Mouse (Mus musculus): ENCODE measurements at regions not wholly inside any gene's neighbourhood (a gene's known extent, or its start where the extent isn't known, plus 50 kb on each side); places are given as distances from the start of the nearest gene placed in this dataset.

DNA sequence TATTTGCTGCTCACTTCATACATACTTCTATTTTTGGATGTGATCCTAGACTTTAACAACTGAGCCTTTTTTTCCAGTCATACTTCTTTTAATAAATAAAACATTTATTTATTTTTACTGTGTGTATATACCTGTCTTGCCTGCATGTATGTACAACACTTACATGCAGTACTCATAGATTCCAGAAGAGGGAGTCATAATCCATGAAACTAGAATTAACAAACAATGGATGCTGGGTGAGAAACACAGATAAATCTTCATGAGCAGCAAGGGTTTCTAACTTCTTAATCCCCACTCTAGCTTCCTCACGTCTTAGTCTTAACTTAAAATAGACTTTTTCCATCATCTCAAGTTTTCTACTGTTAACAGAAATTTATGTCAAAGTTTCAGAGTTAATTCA is 1253.7 kb upstream of the Nr2f1 start:
- Histone ChIP-seq H3K4me1 (ENCODE audit: control insufficient read depth, insufficient read depth, low read length) (no peaks in the 10 kb centered on the region), H3K4me2 (ENCODE audit: low read depth, low read length) (no peak overlapping the region), H3K9ac (ENCODE audit: low read depth, low read length) (no peak overlapping the region), H3K27me3 (replicated peaks; ENCODE audit: control insufficient read depth, insufficient read depth, low read length) (no peaks in the 10 kb centered on the region), H3K9me3 (ENCODE audit: control insufficient read depth, low read length) (no peaks in the 10 kb centered on the region), H3K36me3 (ENCODE audit: control insufficient read depth, insufficient read depth, low read length) (no peaks in the 10 kb centered on the region), H3K27ac (replicated peaks; ENCODE audit: low read depth, low read length) (no peak overlapping the region), H3K4me3 (ENCODE audit: low read depth, low read length) (no peak overlapping the region)
- DNase-seq (ENCODE audit: low spot score) (no peak), ATAC-seq (ENCODE audit: low read depth) (no peak)
- WGBS, result 84% methylated on average over 1 of the region's 1 CpGs

DNA sequence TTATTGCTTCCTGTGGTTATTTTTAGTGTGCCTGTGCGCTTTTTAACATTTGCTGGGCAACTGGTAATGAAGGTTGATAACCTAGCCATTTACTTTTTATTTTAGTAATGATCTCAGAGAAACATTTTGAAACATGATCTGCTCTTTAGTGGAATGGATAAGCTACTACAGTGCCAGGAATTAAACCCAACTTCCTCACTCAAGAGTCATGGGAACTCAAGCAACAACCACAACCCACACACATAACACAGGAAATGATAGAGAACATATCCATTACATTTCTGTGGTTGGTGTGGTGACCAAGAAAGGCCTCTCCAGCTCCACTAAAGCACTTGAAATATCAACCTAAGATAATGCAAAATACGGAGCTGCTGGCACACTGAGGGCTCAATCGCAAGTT is 1243.6 kb upstream of the Nr2f1 start:
- Histone ChIP-seq H3K4me2 (ENCODE audit: low read depth, low read length) (no peak overlapping the region), H3K27me3 (replicated peaks; ENCODE audit: control insufficient read depth, insufficient read depth, low read length) (no peaks in the 10 kb centered on the region; the same call in 1 of the 2 replicates), H3K9me3 (ENCODE audit: control insufficient read depth, low read length) (no peaks in the 10 kb centered on the region), H3K27ac (replicated peaks; ENCODE audit: low read depth, low read length) (no peak overlapping the region), H3K36me3 (ENCODE audit: control insufficient read depth, insufficient read depth, low read length) (no peaks in the 10 kb centered on the region), H3K9ac (ENCODE audit: low read depth, low read length) (no peak overlapping the region), H3K4me3 (ENCODE audit: low read depth, low read length) (no peak overlapping the region), H3K4me1 (ENCODE audit: control insufficient read depth, insufficient read depth, low read length) (no peaks in the 10 kb centered on the region)
- peak; percentile 82 for DNase-seq (ENCODE audit: low spot score)
- ATAC-seq (ENCODE audit: low read depth), result peak; percentile 85
- WGBS, result 60% methylated on average over 3 of the region's 3 CpGs

DNA sequence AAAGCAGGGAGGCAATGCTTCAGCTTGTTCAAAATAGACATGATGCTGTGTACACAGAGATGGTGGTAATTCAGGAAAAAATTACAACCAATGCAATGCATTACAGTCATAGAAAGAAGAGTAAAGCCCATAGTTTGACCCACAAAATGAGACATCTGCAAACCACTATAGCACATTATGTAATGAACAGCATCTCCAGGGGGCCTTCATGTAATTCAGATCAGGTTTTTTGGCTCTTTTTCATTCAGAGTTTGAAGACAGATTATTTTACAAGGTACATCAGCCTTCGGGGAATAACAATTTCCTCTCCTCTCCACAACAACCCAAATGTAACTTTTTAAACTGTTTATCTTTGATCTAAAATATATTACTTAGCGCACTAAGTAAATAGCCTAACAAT is 1243.1 kb upstream of the Nr2f1 start:
- no peaks in the 10 kb centered on the region; the same call in 1 of the 2 replicates for H3K27me3 ChIP-seq (replicated peaks; ENCODE audit: control insufficient read depth, insufficient read depth, low read length)
- no peak overlapping the region for H3K9ac ChIP-seq (ENCODE audit: low read depth, low read length)
- H3K36me3 ChIP-seq (ENCODE audit: control insufficient read depth, insufficient read depth, low read length), result no peaks in the 10 kb centered on the region
- peak; percentile 67; the same call in 1 of the 2 replicates for ATAC-seq (ENCODE audit: low read depth)
- H3K9me3 ChIP-seq (ENCODE audit: control insufficient read depth, low read length), result no peaks in the 10 kb centered on the region
- 33% methylated on average over 2 of the region's 2 CpGs for WGBS
- DNase-seq (ENCODE audit: low spot score), result peak; percentile 78
- no peaks in the 10 kb centered on the region for H3K4me1 ChIP-seq (ENCODE audit: control insufficient read depth, insufficient read depth, low read length)
- no peak overlapping the region for H3K4me3 ChIP-seq (ENCODE audit: low read depth, low read length)
- H3K4me2 ChIP-seq (ENCODE audit: low read depth, low read length), result no peak overlapping the region
- no peak overlapping the region for H3K27ac ChIP-seq (replicated peaks; ENCODE audit: low read depth, low read length)

DNA sequence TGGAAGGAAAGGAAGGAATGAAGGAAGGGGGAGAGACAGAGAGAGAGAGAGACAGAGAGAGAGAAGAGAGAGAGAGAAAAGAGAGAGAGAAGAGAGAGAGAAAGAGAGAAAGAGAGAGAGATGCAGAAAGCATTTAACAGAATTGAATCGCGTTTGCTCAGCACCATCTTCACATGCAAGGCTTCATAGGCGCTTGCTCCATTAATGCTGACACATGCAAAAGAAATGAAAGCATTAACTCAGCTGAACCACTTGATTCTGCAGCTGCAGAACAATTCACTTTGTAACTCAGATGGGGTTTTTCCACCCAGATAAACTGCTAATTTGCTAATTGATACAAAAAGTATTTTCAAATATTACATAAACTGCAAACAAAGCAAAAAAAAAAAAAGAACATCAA is 1231.9 kb upstream of the Nr2f1 start:
- H3K9ac ChIP-seq (ENCODE audit: low read depth, low read length), result no peak overlapping the region
- no peaks in the 10 kb centered on the region for H3K36me3 ChIP-seq (ENCODE audit: control insufficient read depth, insufficient read depth, low read length)
- H3K27ac ChIP-seq (replicated peaks; ENCODE audit: low read depth, low read length), result no peak overlapping the region
- ATAC-seq (ENCODE audit: low read depth) (no peak), DNase-seq (ENCODE audit: low spot score) (no peak)
- no peak overlapping the region for H3K4me3 ChIP-seq (ENCODE audit: low read depth, low read length)
- WGBS, result 46% methylated on average over 3 of the region's 3 CpGs
- no peak overlapping the region for H3K4me2 ChIP-seq (ENCODE audit: low read depth, low read length)
- peaks cover 3% of the 10 kb centered on the region; the same call in 1 of the 2 replicates for H3K4me1 ChIP-seq (ENCODE audit: control insufficient read depth, insufficient read depth, low read length)
- no peaks in the 10 kb centered on the region for H3K27me3 ChIP-seq (replicated peaks; ENCODE audit: control insufficient read depth, insufficient read depth, low read length)
- no peaks in the 10 kb centered on the region for H3K9me3 ChIP-seq (ENCODE audit: control insufficient read depth, low read length)

DNA sequence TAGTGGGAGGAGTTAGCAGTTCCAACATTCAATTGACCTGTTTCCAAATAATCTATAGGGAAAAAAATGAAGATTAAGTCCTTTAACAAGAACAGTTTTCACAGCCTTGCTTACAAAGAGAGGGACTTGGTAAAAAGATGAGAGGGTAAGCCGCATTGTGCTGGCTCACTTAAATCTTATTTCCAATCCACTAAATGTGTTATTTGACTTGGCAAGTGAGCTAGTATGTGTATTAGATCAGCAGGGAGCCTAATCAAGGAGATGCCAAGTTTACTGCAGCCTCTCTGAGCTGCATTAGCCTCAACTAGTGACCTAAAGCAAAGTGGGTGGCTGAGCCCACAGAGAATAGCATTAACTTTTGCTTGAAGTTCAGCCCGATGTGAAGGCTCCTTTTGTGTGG is 1231.4 kb upstream of the Nr2f1 start:
- WGBS, result 45% methylated on average over 2 of the region's 2 CpGs

DNA sequence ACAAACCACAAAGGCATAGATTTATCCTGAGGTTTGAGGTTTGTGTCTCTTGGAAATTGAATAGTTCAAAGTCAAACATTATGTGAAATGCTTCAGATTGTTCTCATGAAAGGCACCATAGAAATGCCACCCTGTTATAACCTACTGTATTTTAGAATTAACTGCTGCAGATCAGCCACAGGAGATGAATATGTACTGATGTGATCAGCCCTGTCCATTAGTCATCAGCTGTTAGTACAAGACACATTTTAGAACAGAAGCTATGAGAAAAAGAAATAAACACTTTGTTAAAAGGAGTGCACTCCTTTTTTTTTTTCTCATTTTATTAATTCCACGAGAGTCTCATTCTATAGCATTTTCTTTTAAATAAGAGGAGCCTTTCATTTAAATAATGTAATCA is 1231.0 kb upstream of the Nr2f1 start:
- no peak for ATAC-seq (ENCODE audit: low read depth)
- H3K9me3 ChIP-seq (ENCODE audit: control insufficient read depth, low read length), result no peaks in the 10 kb centered on the region
- H3K4me1 ChIP-seq (ENCODE audit: control insufficient read depth, insufficient read depth, low read length), result peaks cover 3% of the 10 kb centered on the region; the same call in 1 of the 2 replicates
- no peaks in the 10 kb centered on the region for H3K27me3 ChIP-seq (replicated peaks; ENCODE audit: control insufficient read depth, insufficient read depth, low read length)
- H3K9ac ChIP-seq (ENCODE audit: low read depth, low read length), result no peak overlapping the region
- no peak overlapping the region for H3K4me2 ChIP-seq (ENCODE audit: low read depth, low read length)
- H3K27ac ChIP-seq (replicated peaks; ENCODE audit: low read depth, low read length), result no peak overlapping the region
- no peak for DNase-seq (ENCODE audit: low spot score)
- WGBS, result 57% methylated on average over 1 of the region's 1 CpGs
- no peaks in the 10 kb centered on the region for H3K36me3 ChIP-seq (ENCODE audit: control insufficient read depth, insufficient read depth, low read length)
- no peak overlapping the region for H3K4me3 ChIP-seq (ENCODE audit: low read depth, low read length)

More for the DNA sequence above, 1231.4 kb upstream of the Nr2f1 start:
- Histone ChIP-seq H3K4me1 (ENCODE audit: control insufficient read depth, insufficient read depth, low read length) (peaks cover 3% of the 10 kb centered on the region; the same call in 1 of the 2 replicates), H3K4me3 (ENCODE audit: low read depth, low read length) (no peak overlapping the region), H3K27ac (replicated peaks; ENCODE audit: low read depth, low read length) (no peak overlapping the region), H3K4me2 (ENCODE audit: low read depth, low read length) (no peak overlapping the region), H3K27me3 (replicated peaks; ENCODE audit: control insufficient read depth, insufficient read depth, low read length) (no peaks in the 10 kb centered on the region), H3K9me3 (ENCODE audit: control insufficient read depth, low read length) (no peaks in the 10 kb centered on the region), H3K9ac (ENCODE audit: low read depth, low read length) (no peak overlapping the region), H3K36me3 (ENCODE audit: control insufficient read depth, insufficient read depth, low read length) (no peaks in the 10 kb centered on the region)
- ATAC-seq (ENCODE audit: low read depth) (no peak), DNase-seq (ENCODE audit: low spot score) (peak; percentile 30)

DNA sequence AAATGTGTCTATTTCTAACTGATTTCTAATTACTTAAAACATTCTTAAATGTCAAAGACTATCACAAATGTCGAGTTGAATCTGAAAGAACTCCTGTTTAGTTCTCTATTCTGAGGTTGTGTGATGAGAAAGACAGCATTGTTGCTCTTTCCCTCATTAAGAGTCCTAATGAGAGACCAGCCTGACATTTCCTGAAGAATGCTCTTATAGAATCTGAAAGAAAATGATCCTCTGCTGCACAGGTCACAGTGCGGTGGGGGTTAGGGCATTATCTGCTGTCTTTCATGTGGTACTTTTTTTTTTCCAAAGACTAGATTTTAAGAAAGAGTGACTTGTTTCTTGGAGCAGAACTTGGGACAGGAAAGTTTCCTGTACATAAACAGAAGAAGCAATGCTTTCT is 1218.3 kb upstream of the Nr2f1 start:
- 31% methylated on average over 2 of the region's 2 CpGs for WGBS
- Histone ChIP-seq H3K27ac (replicated peaks; ENCODE audit: low read depth, low read length) (no peak overlapping the region), H3K4me1 (ENCODE audit: control insufficient read depth, insufficient read depth, low read length) (no peaks in the 10 kb centered on the region), H3K36me3 (ENCODE audit: control insufficient read depth, insufficient read depth, low read length) (no peaks in the 10 kb centered on the region), H3K27me3 (replicated peaks; ENCODE audit: control insufficient read depth, insufficient read depth, low read length) (no peaks in the 10 kb centered on the region), H3K4me2 (ENCODE audit: low read depth, low read length) (no peak overlapping the region), H3K9me3 (ENCODE audit: control insufficient read depth, low read length) (no peaks in the 10 kb centered on the region), H3K9ac (ENCODE audit: low read depth, low read length) (no peak overlapping the region), H3K4me3 (ENCODE audit: low read depth, low read length) (no peak overlapping the region)
- DNase-seq (ENCODE audit: low spot score) (peak; percentile 27), ATAC-seq (ENCODE audit: low read depth) (peak; percentile 44; the same call in 1 of the 2 replicates)

DNA sequence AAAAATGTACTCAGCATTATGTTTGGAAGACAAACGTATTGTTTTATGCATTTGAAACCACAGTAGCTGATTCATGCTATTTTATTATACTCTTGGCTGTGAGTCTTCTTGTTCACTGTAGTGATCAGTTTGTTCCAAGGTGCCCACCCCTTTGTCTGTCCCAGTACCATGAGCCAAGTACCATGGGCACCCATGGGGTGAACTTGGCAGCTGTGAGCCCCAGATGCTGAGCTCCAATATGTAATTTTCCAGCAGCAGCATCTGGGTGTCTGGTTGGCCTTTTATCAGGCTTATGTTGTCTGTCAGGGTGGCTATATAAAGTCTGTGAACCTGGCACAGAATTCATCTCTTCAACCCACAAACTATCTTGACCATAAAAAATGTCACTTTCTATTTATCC is 1200.5 kb upstream of the Nr2f1 start:
- Histone ChIP-seq H3K9ac (ENCODE audit: low read depth, low read length) (no peak overlapping the region), H3K9me3 (ENCODE audit: control insufficient read depth, low read length) (no peaks in the 10 kb centered on the region), H3K4me2 (ENCODE audit: low read depth, low read length) (no peak overlapping the region), H3K36me3 (ENCODE audit: control insufficient read depth, insufficient read depth, low read length) (no peaks in the 10 kb centered on the region), H3K4me3 (ENCODE audit: low read depth, low read length) (no peak overlapping the region), H3K4me1 (ENCODE audit: control insufficient read depth, insufficient read depth, low read length) (no peaks in the 10 kb centered on the region), H3K27me3 (replicated peaks; ENCODE audit: control insufficient read depth, insufficient read depth, low read length) (no peaks in the 10 kb centered on the region), H3K27ac (replicated peaks; ENCODE audit: low read depth, low read length) (no peak overlapping the region)
- ATAC-seq (ENCODE audit: low read depth) (no peak), DNase-seq (ENCODE audit: low spot score) (no peak)
- WGBS, result 58% methylated on average over 1 of the region's 1 CpGs

DNA sequence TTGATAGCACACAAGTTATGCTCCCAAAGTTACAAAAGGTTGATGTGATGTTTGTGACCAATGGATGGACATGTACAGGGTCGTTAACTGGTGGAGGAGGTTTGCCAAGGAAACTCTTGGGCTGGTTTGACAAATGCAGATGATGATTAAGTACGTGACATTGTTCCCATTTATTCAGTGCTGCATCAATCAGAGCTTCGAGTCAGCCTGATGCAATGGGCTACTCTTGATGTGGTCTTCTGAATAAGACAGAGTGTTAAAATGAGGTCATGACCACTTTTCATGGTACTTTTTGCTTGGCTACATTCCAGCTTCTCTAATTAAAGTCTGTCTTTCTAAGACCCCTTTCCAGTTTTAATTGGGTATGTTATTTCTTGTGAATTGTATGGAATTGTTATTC is 1194.4 kb upstream of the Nr2f1 start:
- Histone ChIP-seq H3K9ac (ENCODE audit: low read depth, low read length) (no peak overlapping the region), H3K27ac (replicated peaks; ENCODE audit: low read depth, low read length) (no peak overlapping the region), H3K4me1 (ENCODE audit: control insufficient read depth, insufficient read depth, low read length) (no peaks in the 10 kb centered on the region), H3K36me3 (ENCODE audit: control insufficient read depth, insufficient read depth, low read length) (no peaks in the 10 kb centered on the region), H3K4me3 (ENCODE audit: low read depth, low read length) (no peak overlapping the region), H3K27me3 (replicated peaks; ENCODE audit: control insufficient read depth, insufficient read depth, low read length) (no peaks in the 10 kb centered on the region), H3K9me3 (ENCODE audit: control insufficient read depth, low read length) (no peaks in the 10 kb centered on the region), H3K4me2 (ENCODE audit: low read depth, low read length) (no peak overlapping the region)
- DNase-seq (ENCODE audit: low spot score) (peak; percentile 64), ATAC-seq (ENCODE audit: low read depth) (peak; percentile 60; the same call in 1 of the 2 replicates)
- 68% methylated on average over 3 of the region's 3 CpGs for WGBS

All from embryonic facial prominence, embryonic 14.5 days (tissue).